Mouse (Mus musculus) stomach, embryonic 16.5 days (tissue): ENCODE data around the gene Dffb. TPM values are rescaled to one million over a fixed set of nuclear protein-coding genes. Genes with fewer than 3 reads are reported as not detected.

Source experiments
- ATAC-seq: fragments of 200-750 bp; cut with Nextera tagmentation; 2 replicates; pipeline ENCODE4 v1.8.0; 2017; ENCODE audit warnings: moderate number of reproducible peaks, moderate TSS enrichment; ENCODE audit not compliant: insufficient read depth, low FRiP score
- H3K27ac ChIP-seq: fragments of 300-500 bp; sonication (generic); 2 replicates; pipeline ENCODE4 v1.5.1; 2014; ENCODE audit warnings: low read length
- H3K27me3 ChIP-seq: fragments of 300-500 bp; sonication (generic); 2 replicates; pipeline ENCODE4 v1.6.1; 2014; ENCODE audit warnings: low read length, control low read depth, mixed read lengths; ENCODE audit not compliant: control insufficient read depth, insufficient read depth
- H3K36me3 ChIP-seq: fragments of 300-500 bp; sonication (generic); 2 replicates; pipeline ENCODE4 v1.6.1; 2014; ENCODE audit warnings: low read length; ENCODE audit not compliant: control insufficient read depth, insufficient read depth
- H3K4me1 ChIP-seq: fragments of 300-500 bp; sonication (generic); 2 replicates; pipeline ENCODE4 v1.6.1; 2014; ENCODE audit warnings: low read length, control low read depth, mixed read lengths; ENCODE audit not compliant: control insufficient read depth, insufficient read depth
- H3K4me2 ChIP-seq: fragments of 300-500 bp; sonication (generic); 2 replicates; pipeline ENCODE4 v1.6.1; 2014; ENCODE audit warnings: low read depth, low read length, mixed read lengths
- H3K4me3 ChIP-seq: fragments of 300-500 bp; sonication (generic); replicated peaks from 2 replicates; pipeline ENCODE4 v1.5.1; 2014; ENCODE audit warnings: mild to moderate bottlenecking, low read length
- H3K9ac ChIP-seq: fragments of 300-500 bp; sonication (generic); 2 replicates; pipeline ENCODE4 v1.6.1; 2014; ENCODE audit warnings: low read length
- H3K9me3 ChIP-seq: fragments of 300-500 bp; sonication (generic); replicated peaks from 2 replicates; pipeline ENCODE4 v1.6.1; 2016; ENCODE audit warnings: low read length, control low read depth; ENCODE audit not compliant: control insufficient read depth
- WGBS: fragments of 180-500 bp; shearing (Covaris S2); extraction: QIAGEN DNeasy Blood & Tissue Kit; methylation state at CpG from one replicate; pipeline ENCODE4 v1.1.7; 2014; 5-methylcytosine and 5-hydroxymethylcytosine counted together
- polyA plus RNA-seq: library from polyadenylated mRNA; unstranded; fragments of >200 nt; fragmentation: Nextera tagmentation; extraction: Ambion mirVana; gene quantifications from 2 replicates; pipeline ENCODE4 v1.2.1, GENCODE M21; 2015

Dffb gene
- polyA plus RNA-seq = 12.4 and 12.8 TPM in 2 replicates

DNA sequence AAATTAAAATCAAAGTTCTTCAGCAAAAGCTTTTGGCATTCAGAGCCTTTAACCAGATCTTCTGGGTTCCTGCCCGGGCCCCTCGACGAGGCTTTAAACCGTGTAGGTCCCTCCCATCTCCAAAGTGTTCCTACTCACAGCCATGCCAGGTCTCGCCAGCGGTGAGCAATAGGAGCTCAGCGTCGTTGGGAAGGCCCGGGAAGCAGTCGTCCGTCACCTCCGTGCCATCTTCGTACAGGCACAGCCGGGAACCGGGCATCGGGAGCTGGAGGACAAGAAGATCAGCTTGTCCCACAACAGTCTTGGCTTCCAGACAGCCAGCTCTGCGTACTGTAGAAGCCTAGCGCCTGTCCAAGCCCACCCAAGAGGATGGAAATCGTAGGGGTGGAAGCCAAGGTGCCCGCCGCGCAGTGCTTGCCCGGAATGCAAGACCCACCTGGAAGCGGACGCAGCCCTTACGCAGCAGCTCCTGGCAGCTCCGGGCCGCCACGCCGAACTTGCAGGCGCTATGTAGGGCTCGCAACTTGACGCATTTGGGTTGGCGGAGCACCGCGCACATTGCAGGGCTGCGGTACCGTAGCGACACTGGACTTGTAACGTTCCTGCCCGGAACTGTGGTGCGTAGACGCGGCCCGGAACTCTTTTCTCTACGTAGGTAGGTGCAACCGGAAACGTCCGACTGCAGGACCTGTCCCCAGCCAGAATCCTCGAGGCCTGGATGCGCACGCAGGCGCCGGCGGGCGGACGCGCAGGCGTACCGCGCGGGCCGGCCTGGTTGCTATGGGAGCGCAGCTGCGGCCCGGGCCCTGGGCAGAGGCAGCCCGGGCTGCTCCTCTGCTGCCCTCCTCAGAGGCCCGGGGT is at the start of gene Dffb, which contains the start of gene Cep104:
Dffb (minus strand) TSS at position 696 of the 861 bp plus-strand sequence.
Cep104 (plus strand) TSS at position 764 of the 861 bp plus-strand sequence.
- peak; percentile 98 for ATAC-seq
- H3K27me3 ChIP-seq = no peaks in the 10 kb centered on the region
- H3K27ac ChIP-seq = peak within 1 kb of the TSS; percentile 49; the same call in 1 of the 2 replicates
- H3K9ac ChIP-seq = peak within 1 kb of the TSS; percentile 81
- H3K9me3 ChIP-seq = no peaks in the 10 kb centered on the region
- peaks cover 8% of the 10 kb centered on the region for H3K4me1 ChIP-seq
- 1% methylated on average over 68 of the region's 68 CpGs for WGBS
- peak within 1 kb of the TSS; percentile 95 for H3K4me2 ChIP-seq
- H3K4me3 ChIP-seq = peak within 1 kb of the TSS; percentile 69
- 0 out of 2 replicates have a peak, but pooled peaks cover 1% of the 10 kb centered on the region for H3K36me3 ChIP-seq

DNA sequence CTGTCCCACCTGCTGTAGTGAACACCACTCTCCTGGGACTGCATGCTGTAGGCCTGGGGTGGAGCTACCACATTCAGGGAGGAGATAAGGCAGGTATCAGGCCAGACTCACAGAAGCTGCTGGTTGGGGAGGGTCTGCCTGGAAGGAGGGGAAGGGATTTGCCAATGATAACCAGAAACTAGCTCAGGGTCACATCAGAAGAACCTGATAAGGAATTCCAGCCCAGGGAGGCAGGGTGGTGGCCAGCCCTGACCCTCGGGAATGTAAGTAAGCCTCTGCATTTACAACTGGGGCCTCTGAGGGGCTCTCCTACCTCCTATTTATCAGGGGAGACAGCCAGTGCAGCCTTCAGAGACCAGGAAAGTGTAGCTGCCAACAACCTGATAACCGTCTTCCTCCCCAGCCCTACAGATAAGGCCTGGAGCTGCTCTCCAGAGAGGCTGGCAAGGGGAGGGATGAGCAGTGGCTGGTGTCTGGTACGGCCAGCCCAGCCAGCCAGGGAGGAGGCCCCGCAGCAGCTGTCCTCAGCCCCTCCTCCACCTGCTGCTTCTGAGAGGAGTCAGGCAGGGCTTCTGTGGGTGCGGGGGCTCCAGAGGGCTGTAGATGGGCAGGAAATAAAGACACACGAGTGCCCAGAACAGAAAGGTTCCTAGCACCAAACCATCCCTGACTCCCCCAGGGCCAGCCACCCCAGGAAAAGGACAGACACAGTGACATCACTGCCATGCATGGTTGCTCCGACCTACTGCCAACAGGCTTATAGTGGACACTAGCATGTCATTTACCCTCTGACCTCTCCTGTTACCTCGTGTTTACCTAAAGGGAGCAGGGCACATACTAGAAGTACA is 49.1 kb upstream of the Dffb start:
- WGBS = 8% methylated on average over 8 of the region's 8 CpGs
- Histone ChIP-seq H3K4me3 (peak overlapping the region; percentile 65; the same call in 1 of the 2 replicates), H3K9me3 (no peaks in the 10 kb centered on the region), H3K27ac (peak overlapping the region; percentile 21), H3K27me3 (no peaks in the 10 kb centered on the region), H3K4me1 (peaks cover 39% of the 10 kb centered on the region), H3K4me2 (peak overlapping the region; percentile 81), H3K36me3 (0 out of 2 replicates have a peak, but pooled peaks cover 15% of the 10 kb centered on the region), H3K9ac (peak overlapping the region; percentile 77)
- peak; percentile 30 for ATAC-seq

DNA sequence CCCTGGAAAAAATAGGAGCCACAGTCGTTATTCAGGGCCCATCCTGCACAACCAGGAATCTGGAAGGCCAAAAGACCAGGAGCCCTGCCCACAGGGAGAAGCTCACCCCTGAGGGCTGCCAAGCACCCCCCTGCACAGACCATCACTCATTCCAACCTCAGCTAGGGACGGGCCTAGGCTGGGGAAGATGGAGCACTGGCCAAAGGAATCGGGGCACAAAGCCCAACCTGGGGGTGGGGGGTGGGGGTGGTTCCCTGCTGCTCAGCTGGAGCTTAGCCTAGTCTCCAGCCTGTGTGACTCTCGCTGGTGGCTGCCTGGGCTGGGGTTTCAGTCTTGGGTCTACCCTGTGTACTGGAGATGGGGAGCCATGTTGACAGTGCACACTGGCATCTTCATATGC is 47.9 kb upstream of the Dffb start:
- Histone ChIP-seq H3K36me3 (0 out of 2 replicates have a peak, but pooled peaks cover 15% of the 10 kb centered on the region), H3K4me3 (no peak overlapping the region), H3K27me3 (no peaks in the 10 kb centered on the region), H3K4me1 (peaks cover 39% of the 10 kb centered on the region), H3K9ac (no peak overlapping the region; the same call in 1 of the 2 replicates), H3K4me2 (no peak overlapping the region), H3K9me3 (no peaks in the 10 kb centered on the region), H3K27ac (peak overlapping the region; percentile 55; the same call in 1 of the 2 replicates)
- WGBS = 42% methylated on average over 4 of the region's 4 CpGs
- no peak for ATAC-seq

DNA sequence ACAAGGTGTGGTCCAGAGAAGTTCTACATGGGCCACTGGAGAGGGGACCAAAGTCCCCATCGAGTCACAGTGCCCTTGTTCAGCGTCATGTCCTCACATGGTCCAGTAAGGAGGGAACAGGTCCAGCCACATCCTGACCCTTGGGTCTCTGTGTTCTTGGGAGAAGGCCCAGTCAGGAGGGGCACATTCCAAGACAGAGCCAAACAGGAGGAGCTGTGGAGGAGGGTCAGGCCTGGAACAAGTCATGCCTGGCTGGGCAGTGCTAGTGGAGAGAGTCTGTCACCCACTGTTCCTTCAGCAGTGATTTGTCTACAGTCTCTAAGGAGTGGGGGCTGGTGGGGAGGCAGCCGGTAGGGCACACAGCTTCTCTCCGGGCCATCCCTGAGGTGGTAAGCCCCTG is 47.5 kb upstream of the Dffb start:
- peaks cover 39% of the 10 kb centered on the region for H3K4me1 ChIP-seq
- no peak for ATAC-seq
- no peaks in the 10 kb centered on the region for H3K27me3 ChIP-seq
- no peak overlapping the region; the same call in 1 of the 2 replicates for H3K9ac ChIP-seq
- no peak overlapping the region for H3K4me2 ChIP-seq
- no peak overlapping the region for H3K4me3 ChIP-seq
- H3K27ac ChIP-seq = peak overlapping the region; percentile 55; the same call in 1 of the 2 replicates
- 67% methylated on average over 4 of the region's 4 CpGs for WGBS
- H3K9me3 ChIP-seq = no peaks in the 10 kb centered on the region
- H3K36me3 ChIP-seq = 0 out of 2 replicates have a peak, but pooled peaks cover 15% of the 10 kb centered on the region

DNA sequence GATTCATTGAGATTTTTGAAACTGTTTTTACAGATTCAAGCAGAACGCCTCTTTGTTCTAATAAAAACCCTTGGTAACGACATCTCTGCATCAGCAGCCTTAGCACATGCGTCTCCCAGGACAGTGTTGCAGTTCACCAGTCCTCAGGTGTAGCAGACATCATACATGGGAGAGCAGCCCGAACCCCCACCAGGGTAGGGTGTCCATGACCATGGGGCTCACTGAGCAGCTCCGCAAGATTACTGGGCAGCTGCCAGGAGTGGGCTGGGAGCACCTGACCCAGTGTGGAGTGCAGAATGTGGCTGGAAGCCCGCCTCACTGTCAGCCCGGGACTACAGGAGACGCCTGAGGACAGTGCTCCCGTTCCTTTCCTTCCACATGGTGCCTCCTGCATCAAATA is 46.5 kb upstream of the Dffb start:
- Histone ChIP-seq H3K4me3 (no peak overlapping the region), H3K4me2 (no peak overlapping the region), H3K36me3 (0 out of 2 replicates have a peak, but pooled peaks cover 15% of the 10 kb centered on the region), H3K9ac (no peak overlapping the region), H3K4me1 (peaks cover 34% of the 10 kb centered on the region), H3K27ac (no peak overlapping the region), H3K27me3 (no peaks in the 10 kb centered on the region), H3K9me3 (no peaks in the 10 kb centered on the region)
- ATAC-seq = no peak
- WGBS = 87% methylated on average over 9 of the region's 9 CpGs

DNA sequence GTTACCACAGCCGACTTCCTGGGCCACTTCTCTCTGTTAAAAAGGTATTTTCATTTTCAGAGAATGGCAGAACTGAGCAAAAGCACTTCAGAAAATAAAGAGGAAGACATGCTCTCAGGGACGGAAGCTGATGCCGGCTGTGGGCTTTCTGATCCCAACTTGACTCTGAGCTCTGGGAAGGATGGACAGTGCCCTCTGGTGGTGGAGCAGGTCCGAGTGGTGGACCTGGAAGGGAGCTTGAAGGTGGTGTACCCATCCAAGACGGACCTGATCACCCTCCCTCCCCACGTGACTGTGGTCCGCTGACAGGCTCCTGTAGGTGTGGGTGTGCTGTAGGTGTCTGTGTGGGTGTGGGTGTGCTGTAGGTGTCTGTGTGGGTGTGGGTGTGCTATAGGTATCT is 44.6 kb upstream of the Dffb start:
- H3K9me3 ChIP-seq = no peaks in the 10 kb centered on the region
- no peaks in the 10 kb centered on the region for H3K27me3 ChIP-seq
- H3K27ac ChIP-seq = no peak overlapping the region
- no peak for ATAC-seq
- H3K36me3 ChIP-seq = 0 out of 2 replicates have a peak, but pooled peaks cover 15% of the 10 kb centered on the region
- H3K4me2 ChIP-seq = no peak overlapping the region
- no peak overlapping the region for H3K4me3 ChIP-seq
- H3K9ac ChIP-seq = no peak overlapping the region
- H3K4me1 ChIP-seq = peaks cover 23% of the 10 kb centered on the region
- 71% methylated on average over 7 of the region's 7 CpGs for WGBS

DNA sequence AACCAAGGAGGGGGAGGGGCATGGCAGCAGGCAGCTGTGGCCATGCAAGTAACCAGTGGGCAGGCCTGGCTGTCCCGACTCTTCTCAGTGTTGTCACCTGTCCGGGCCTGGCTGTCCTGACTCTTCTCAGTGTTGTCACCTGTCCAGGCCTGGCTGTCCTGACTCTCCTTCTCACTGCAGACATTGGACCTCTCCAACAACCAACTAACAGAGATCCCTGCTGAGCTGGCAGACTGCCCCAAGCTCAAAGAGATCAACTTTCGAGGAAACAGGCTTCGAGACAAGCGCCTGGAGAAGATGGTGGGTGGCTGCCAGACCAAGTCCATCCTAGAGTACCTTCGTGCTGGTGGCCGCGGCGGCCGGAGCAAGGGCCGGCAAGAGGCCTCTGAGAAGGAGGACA is 40.5 kb upstream of the Dffb start:
- H3K9me3 ChIP-seq = no peaks in the 10 kb centered on the region
- H3K27ac ChIP-seq = no peak overlapping the region
- peaks cover 14% of the 10 kb centered on the region for H3K4me1 ChIP-seq
- no peaks in the 10 kb centered on the region for H3K27me3 ChIP-seq
- H3K4me3 ChIP-seq = no peak overlapping the region
- no peak for ATAC-seq
- 95% methylated on average over 11 of the region's 11 CpGs for WGBS
- H3K9ac ChIP-seq = no peak overlapping the region
- 0 out of 2 replicates have a peak, but pooled peaks cover 6% of the 10 kb centered on the region for H3K36me3 ChIP-seq
- H3K4me2 ChIP-seq = no peak overlapping the region

DNA sequence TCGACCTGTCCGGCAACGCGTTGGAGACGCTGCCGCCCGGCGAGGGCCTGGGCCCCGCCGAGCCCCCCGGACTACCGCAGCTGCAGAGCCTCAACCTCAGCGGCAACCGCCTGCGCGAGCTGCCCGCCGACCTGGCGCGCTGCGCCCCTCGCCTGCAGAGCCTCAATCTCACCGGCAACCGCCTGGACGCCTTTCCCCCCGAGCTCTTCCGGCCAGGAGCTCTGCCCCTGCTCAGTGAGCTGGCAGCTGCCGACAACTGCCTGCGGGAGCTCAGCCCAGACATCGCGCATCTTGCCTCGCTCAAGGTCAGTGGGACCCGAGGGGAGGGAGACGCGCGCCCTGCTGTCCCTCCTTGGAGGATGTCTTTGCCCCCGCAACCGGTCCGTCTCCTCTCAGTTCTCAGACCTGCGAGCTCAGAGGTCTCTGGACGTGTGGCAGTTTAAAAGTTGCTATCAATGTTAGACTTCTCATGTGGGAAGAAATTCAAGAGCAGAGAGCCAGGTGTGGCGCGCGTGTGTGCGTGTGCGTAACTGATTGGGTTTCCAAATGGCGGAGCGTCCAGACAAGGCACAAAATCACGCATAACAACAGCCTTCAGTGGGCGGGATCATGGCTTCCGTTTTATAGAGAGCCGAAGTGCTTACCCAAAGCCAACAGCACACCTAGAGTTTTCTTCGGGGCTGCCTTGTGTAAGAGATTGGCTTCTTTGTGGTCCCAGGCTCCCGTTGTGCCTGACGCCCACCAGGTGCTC is 37.4 kb upstream of the Dffb start:
- Histone ChIP-seq H3K9ac (peak overlapping the region; percentile 97), H3K27ac (peak overlapping the region; percentile 15), H3K4me3 (peak overlapping the region; percentile 98), H3K4me2 (peak overlapping the region; percentile 64), H3K9me3 (no peaks in the 10 kb centered on the region), H3K36me3 (0 out of 2 replicates have a peak, but pooled peaks cover 3% of the 10 kb centered on the region), H3K4me1 (peaks cover 14% of the 10 kb centered on the region), H3K27me3 (no peaks in the 10 kb centered on the region)
- ATAC-seq = no peak
- 2% methylated on average over 55 of the region's 55 CpGs for WGBS
